Mouse (Mus musculus) cerebellum, adult 2 months (tissue): ENCODE data around the gene Erc2. TPM values are rescaled to one million over a fixed set of nuclear protein-coding genes. Genes with fewer than 3 reads are reported as not detected.

Source experiments
- DNase-seq, 2 experiments: peaks; one replicate each; pipeline ENCODE4 v3.0.0; 2021
- H3K27ac ChIP-seq: fragments of 200-500 bp; 2 replicates; pipeline ENCODE4 v1.5.1; 2012; ENCODE audit warnings: low read length, control low read depth, inconsistent platforms; ENCODE audit not compliant: insufficient read depth
- H3K27me3 ChIP-seq: fragments of 200-500 bp; 2 replicates; pipeline ENCODE4 v1.6.1; 2012; ENCODE audit warnings: inconsistent platforms, mild to moderate bottlenecking, low read length, moderate library complexity; ENCODE audit not compliant: control insufficient read depth, insufficient read depth
- H3K4me1 ChIP-seq: fragments of 200-500 bp; 2 replicates; pipeline ENCODE4 v1.6.1; 2011; ENCODE audit warnings: low read length; ENCODE audit not compliant: control insufficient read depth, insufficient read depth
- H3K4me3 ChIP-seq: fragments of 200-500 bp; replicated peaks from 2 replicates; pipeline ENCODE3; 2011; ENCODE audit warnings: mild to moderate bottlenecking, low read depth, low read length, control low read depth; ENCODE audit not compliant: insufficient read depth
- CTCF ChIP-seq: fragments of 200-500 bp; IDR thresholded peaks from 2 replicates; pipeline ENCODE4 v1.5.1; 2011; ENCODE audit warnings: low read depth, mild to moderate bottlenecking, control low read depth, low read length, moderate library complexity, borderline replicate concordance; ENCODE audit not compliant: insufficient read depth
- POLR2A ChIP-seq: fragments of 200-500 bp; IDR thresholded peaks from 2 replicates; pipeline ENCODE4 v1.6.1; 2011; ENCODE audit warnings: low read length, control low read depth, borderline replicate concordance; ENCODE audit not compliant: insufficient read depth
- WGBS: fragments of 180-500 bp; shearing (Covaris S2); methylation state at CpG from one replicate; pipeline ENCODE4 v1.1.7; 2018; 5-methylcytosine and 5-hydroxymethylcytosine counted together
- polyA plus RNA-seq: library from polyadenylated mRNA; depleted of rRNA; stranded (reverse); fragments of >200 nt; gene quantifications from 2 replicates; pipeline ENCODE4 v1.2.3, GENCODE M21; 2012

Erc2 gene
- polyA plus RNA-seq, 1 experiment, result 15.1 TPM

DNA sequence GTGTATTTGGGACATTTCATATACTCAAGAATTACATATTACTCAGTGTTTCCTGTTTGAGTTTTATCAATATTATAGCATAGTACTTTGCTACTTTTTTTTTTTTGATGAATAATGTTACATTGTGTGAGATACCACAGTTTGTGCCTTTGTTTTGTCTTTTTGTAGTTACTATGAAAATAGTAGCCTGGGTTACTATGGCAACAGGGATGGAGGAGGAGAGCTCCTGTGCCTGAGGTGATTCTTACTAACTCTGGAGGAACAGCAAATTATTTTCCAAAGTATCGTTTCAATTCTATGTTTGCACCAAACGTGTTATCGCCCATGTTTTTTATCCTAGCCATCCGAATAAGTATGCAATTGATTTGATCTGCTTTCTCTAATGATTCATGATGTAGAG is 438.7 kb downstream of the Erc2 start:
- TF ChIP-seq CTCF (no peak), POLR2A (no peak)
- H3K4me1 ChIP-seq, result no peaks in the 10 kb centered on the region
- H3K4me3 ChIP-seq, result no peak overlapping the region
- DNase-seq, result no peak
- no peak overlapping the region for H3K27ac ChIP-seq
- WGBS, result 88% methylated on average over 4 of the region's 4 CpGs
- no peaks in the 10 kb centered on the region for H3K27me3 ChIP-seq

GRCm38 (mm10) chr14:28061649-28062375 is 439.6 kb downstream of the Erc2 start:
- Histone ChIP-seq H3K27ac (no peak overlapping the region), H3K4me3 (no peak overlapping the region), H3K4me1 (no peaks in the 10 kb centered on the region), H3K27me3 (no peaks in the 10 kb centered on the region)
- 78% methylated on average over 3 of the region's 3 CpGs for WGBS
- TF ChIP-seq POLR2A (no peak), CTCF (no peak)
- DNase-seq, result no peak

DNA sequence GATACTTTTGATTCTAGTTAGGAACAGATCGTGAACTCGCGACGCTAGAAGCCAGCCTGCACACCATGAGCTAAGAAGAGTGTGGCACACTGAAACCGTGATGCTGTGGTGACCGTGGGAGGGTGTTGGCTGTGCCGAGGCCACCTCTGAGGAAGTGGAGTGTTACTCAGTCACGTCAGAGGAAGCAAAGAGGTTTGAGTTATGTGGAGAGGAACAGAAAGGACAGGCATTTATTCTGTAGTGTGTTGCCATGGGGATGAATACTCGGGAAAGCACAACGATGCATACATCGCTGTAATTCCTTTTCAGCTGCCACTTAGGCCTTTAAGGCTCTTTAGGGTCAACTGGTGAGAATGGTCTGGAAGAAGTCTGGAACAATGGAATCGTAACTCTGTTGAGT is 445.8 kb downstream of the Erc2 start:
- no peak for DNase-seq
- H3K4me1 ChIP-seq, result no peaks in the 10 kb centered on the region
- TF ChIP-seq POLR2A (no peak), CTCF (no peak)
- no peak overlapping the region for H3K27ac ChIP-seq
- WGBS, result 47% methylated on average over 12 of the region's 12 CpGs
- H3K27me3 ChIP-seq, result no peaks in the 10 kb centered on the region
- no peak overlapping the region for H3K4me3 ChIP-seq

DNA sequence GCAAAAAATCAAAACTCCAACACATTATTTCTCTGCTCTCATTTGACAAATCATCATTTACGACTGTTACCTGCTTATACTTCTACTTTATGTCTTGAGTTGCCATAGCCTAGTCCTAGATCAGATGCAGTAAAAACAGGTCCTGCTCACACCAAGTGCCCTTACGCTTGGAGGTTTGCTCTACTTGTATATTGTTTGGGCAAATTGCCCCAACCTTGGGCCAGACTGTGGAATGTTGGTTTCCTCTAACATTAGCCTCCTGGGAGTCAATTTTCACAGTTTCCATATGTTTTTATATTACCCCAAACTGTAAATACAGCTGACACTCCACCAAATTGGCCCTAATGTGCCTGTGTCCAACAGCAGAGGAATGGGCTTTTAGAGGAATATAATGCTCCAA is 447.6 kb downstream of the Erc2 start:
- DNase-seq, result no peak

DNA sequence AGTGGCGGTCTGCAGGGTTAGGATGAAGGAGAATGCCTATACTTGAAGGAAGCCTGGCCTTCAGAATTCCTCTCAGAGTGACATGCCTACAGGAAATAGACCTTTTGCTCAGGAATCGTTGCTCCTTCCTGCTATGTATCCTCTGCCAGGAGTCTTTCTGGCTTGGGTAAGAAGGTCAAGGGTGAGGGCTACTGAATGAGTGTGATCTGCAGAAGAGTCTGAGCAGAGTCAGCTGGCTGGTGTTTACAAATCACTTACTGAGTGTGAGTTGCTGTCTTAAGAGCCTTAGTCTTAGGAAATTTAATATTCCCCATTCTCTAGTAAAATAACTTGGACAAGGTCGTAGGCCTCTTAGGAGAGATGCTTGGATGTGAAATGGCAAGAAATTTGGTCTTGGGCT is 450.3 kb downstream of the Erc2 start:
- DNase-seq, result no peak
- 83% methylated on average over 3 of the region's 3 CpGs for WGBS
- no peaks in the 10 kb centered on the region for H3K4me1 ChIP-seq
- no peak overlapping the region for H3K27ac ChIP-seq
- TF ChIP-seq CTCF (no peak), POLR2A (no peak)
- H3K27me3 ChIP-seq, result no peaks in the 10 kb centered on the region
- H3K4me3 ChIP-seq, result no peak overlapping the region

More for the DNA sequence above, 447.6 kb downstream of the Erc2 start:
- H3K4me3 ChIP-seq, result no peak overlapping the region
- TF ChIP-seq CTCF (no peak), POLR2A (no peak)
- no peak overlapping the region for H3K27ac ChIP-seq
- 85% methylated on average over 2 of the region's 2 CpGs for WGBS
- H3K4me1 ChIP-seq, result no peaks in the 10 kb centered on the region
- H3K27me3 ChIP-seq, result no peaks in the 10 kb centered on the region

- DNase-seq, result peak in 1 of 2 experiments; percentile 6
- H3K27ac ChIP-seq, result no peak overlapping the region
- no peaks in the 10 kb centered on the region for H3K27me3 ChIP-seq
- H3K4me1 ChIP-seq, result no peaks in the 10 kb centered on the region
- TF ChIP-seq CTCF (0 out of 2 replicates have a peak, but pooled peaks have one; percentile 14), POLR2A (no peak)
- H3K4me3 ChIP-seq, result no peak overlapping the region
- 72% methylated on average over 8 of the region's 8 CpGs for WGBS
Observed at GRCm38 (mm10) chr14:28089636-28090443, 467.6 kb downstream of the Erc2 start.

- TF ChIP-seq POLR2A, result no peak
- TF ChIP-seq CTCF, result no peak
- DNase-seq, result no peak
- H3K4me1 ChIP-seq, result no peaks in the 10 kb centered on the region
- no peak overlapping the region for H3K27ac ChIP-seq
- 90% methylated on average over 1 of the region's 1 CpGs for WGBS
- no peak overlapping the region for H3K4me3 ChIP-seq
- no peaks in the 10 kb centered on the region for H3K27me3 ChIP-seq
Observed at GRCm38 (mm10) chr14:28091367-28091766, 469.1 kb downstream of the Erc2 start.
